Mouse (Mus musculus) ES-E14 (cell line): Measurements from ENCODE around the gene Lonp2. TPM values are rescaled to one million over a fixed set of nuclear protein-coding genes. Genes with fewer than 3 reads are reported as not detected.

ENCODE experiments used
- DNase-seq: peaks from one replicate; pipeline ENCODE4 v3.0.0-alpha.2; 2013; ENCODE audit warnings: low read depth, low spot score
- H3K27ac ChIP-seq: 2 replicates; pipeline ENCODE4 v1.5.1; 2012; ENCODE audit warnings: low read depth, mild to moderate bottlenecking, low read length, moderate library complexity, mixed read lengths; ENCODE audit not compliant: poor library complexity, insufficient read depth, severe bottlenecking
- H3K36me3 ChIP-seq: 2 replicates; pipeline ENCODE4 v1.6.1; 2012; ENCODE audit warnings: mild to moderate bottlenecking, low read length, moderate library complexity, mixed read lengths; ENCODE audit not compliant: control insufficient read depth, poor library complexity, insufficient read depth, severe bottlenecking
- H3K4me1 ChIP-seq, 2 experiments: fragments of 150-350 bp in 1 of 2; sonication (generic) in 1 of 2; 2 replicates each; pipeline ENCODE4 v1.6.1; 2012; ENCODE audit warnings: low read length in 2 of 2, mild to moderate bottlenecking in 1 of 2, mixed read lengths in 1 of 2; ENCODE audit not compliant: control insufficient read depth in 2 of 2, insufficient read depth in 2 of 2, poor library complexity in 1 of 2
- H3K4me3 ChIP-seq, 2 experiments: fragments of 150-350 bp in 1 of 2; sonication (generic) in 1 of 2; 2 replicates each; pipeline ENCODE4 v1.5.1; 2012; ENCODE audit warnings: low read length in 2 of 2, low read depth in 1 of 2, mild to moderate bottlenecking in 1 of 2, mixed read lengths in 1 of 2; ENCODE audit not compliant: insufficient read depth in 1 of 2, poor library complexity in 1 of 2, severe bottlenecking in 1 of 2
- H3K9ac ChIP-seq: 2 replicates; pipeline ENCODE4 v1.6.1; 2012; ENCODE audit warnings: low read depth, mild to moderate bottlenecking, low read length, mixed read lengths; ENCODE audit not compliant: poor library complexity, insufficient read depth, severe bottlenecking
- H3K9me3 ChIP-seq: fragments of 150-350 bp; sonication (generic); 2 replicates; pipeline ENCODE4 v1.6.1; 2012; ENCODE audit warnings: low read depth, mild to moderate bottlenecking, low read length; ENCODE audit not compliant: control insufficient read depth, insufficient read depth
- CHD2 ChIP-seq: IDR thresholded peaks from 2 replicates; pipeline ENCODE4 v1.6.1; 2014; ENCODE audit warnings: mild to moderate bottlenecking, low read depth, low read length, inconsistent platforms
- HCFC1 ChIP-seq: IDR thresholded peaks from 2 replicates; pipeline ENCODE4 v1.6.1; 2012; ENCODE audit warnings: low read length, inconsistent platforms, borderline replicate concordance; ENCODE audit not compliant: insufficient read depth
- MAFK ChIP-seq: IDR thresholded peaks from 2 replicates; pipeline ENCODE4 v1.6.1; 2014; ENCODE audit warnings: mild to moderate bottlenecking, low read depth, low read length, inconsistent platforms; ENCODE audit not compliant: insufficient read depth
- ZC3H11A ChIP-seq: IDR thresholded peaks from 2 replicates; pipeline ENCODE4 v1.6.1; 2012; ENCODE audit warnings: low read depth, mild to moderate bottlenecking, inconsistent platforms, low read length, borderline replicate concordance
- ZNF384 ChIP-seq: IDR thresholded peaks from 2 replicates; pipeline ENCODE4 v1.6.1; 2012; ENCODE audit warnings: low read depth, low read length, inconsistent platforms
- in situ Hi-C, 2 experiments: fragments of 600-800 bp; cut with MboI; formaldehyde crosslinking; loops; one replicate each; pipeline ENCODE4 v1.15.1; 2025; ENCODE audit warnings: low sequenced_read_pairs in 2 of 2, inconsistent platforms in 1 of 2; ENCODE audit not compliant: unreplicated experiment in 2 of 2
- total RNA-seq: library from RNA; depleted of rRNA; stranded (reverse); fragments of 300-350 nt; gene quantifications from 2 replicates; pipeline ENCODE4 v1.2.3, GENCODE M21; 2012

Lonp2 gene
- total RNA-seq, 1 experiment = 39.1 TPM

DNA sequence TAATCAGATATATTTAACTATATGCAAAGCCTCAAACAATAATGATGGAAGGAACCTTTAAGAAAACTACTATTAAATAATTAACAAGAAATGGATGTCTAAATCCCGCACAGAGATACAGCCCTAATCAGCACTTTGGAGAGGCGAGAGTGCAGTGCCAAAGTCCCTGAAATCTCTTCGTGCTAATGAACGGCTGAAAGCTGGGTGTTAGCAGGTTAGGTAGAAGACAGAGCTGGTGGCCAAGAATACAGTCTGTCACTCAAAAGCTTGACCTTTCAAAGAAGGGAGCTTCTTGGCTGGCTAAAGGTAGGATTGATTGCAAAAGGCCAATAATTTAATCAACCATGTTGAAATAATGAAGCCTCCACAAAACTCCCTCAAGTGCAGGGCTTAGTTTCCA lies 110.3 kb downstream of the Lonp2 start:
- no peak for TF ChIP-seq HCFC1
- no peaks in the 10 kb centered on the region for H3K36me3 ChIP-seq
- peaks cover 4 to 10% of the 10 kb centered on the region in 2 experiments; a peak in 3 of 4 replicates for H3K4me1 ChIP-seq
- no peaks in the 10 kb centered on the region for H3K9me3 ChIP-seq
- DNase-seq = no peak
- H3K4me3 ChIP-seq = no peak overlapping the region
- H3K9ac ChIP-seq = no peak overlapping the region
- in situ Hi-C loops = no loop called here
- no peak overlapping the region for H3K27ac ChIP-seq

DNA sequence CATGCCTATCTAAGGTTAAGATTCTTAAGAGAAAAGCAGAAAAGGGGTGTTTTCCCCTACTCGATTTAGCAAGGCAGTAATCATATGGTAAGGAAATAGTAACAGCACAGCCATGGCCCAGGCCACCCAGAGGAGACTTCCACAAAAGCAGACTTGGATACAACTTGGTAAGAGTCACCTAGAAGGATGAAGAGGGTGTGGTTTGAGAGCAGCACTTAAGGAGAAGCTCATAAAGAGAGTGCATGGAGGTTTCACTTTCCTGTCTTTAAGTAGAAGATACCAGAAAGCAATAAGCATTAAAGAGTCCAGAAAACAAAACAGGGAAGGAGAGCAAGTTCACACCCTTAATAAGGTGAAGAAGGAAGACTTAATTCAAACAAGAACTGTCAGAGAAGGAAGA lies 111.1 kb downstream of the Lonp2 start:
- Histone ChIP-seq H3K36me3 (no peaks in the 10 kb centered on the region), H3K4me1 (peaks cover 4 to 10% of the 10 kb centered on the region in 2 experiments; a peak in 3 of 4 replicates), H3K9ac (no peak overlapping the region), H3K27ac (no peak overlapping the region), H3K4me3 (no peak overlapping the region), H3K9me3 (no peaks in the 10 kb centered on the region)
- in situ Hi-C loops = no loop called here
- DNase-seq = no peak
- TF ChIP-seq ZC3H11A (no peak), MAFK (no peak), ZNF384 (no peak), CHD2 (no peak), HCFC1 (no peak)

DNA sequence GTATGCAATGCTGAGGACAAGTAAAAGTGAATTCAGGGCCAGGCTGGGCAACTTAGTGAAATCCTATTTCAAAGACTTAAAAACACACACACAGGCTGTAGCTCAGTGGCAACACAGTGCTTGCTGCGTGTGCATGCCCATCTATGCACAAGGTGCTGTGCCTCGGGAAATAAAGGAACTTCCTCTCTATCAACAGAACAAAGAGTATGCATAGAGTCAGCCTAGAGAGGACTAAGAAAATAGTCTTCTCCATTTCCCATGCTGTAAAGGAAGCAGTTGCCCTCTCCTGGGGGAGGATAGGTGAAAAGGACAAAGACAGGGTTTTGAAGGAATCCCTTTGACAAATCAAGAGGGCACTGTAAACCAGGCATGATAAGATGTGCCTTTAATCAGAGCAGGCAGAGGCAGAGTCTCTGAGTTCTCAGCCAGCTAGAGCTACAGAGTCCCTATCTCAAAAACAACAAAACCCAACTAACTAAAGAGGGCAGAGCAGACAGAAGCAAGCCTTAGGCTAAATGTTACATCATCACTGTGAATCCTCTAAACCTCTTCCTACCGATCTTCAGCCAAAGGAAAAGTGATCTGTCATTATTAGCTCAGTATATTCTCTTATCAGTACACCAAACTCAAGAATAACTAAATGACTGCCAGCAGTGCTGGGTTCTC lies 111.7 kb downstream of the Lonp2 start:
- no peak for TF ChIP-seq HCFC1
- TF ChIP-seq ZNF384 = no peak
- TF ChIP-seq ZC3H11A = no peak
- no peak for TF ChIP-seq CHD2
- TF ChIP-seq MAFK = no peak
- Histone ChIP-seq H3K36me3 (no peaks in the 10 kb centered on the region), H3K4me3 (no peak overlapping the region), H3K9me3 (no peaks in the 10 kb centered on the region), H3K4me1 (peaks cover 4 to 10% of the 10 kb centered on the region in 2 experiments; a peak in 3 of 4 replicates), H3K27ac (no peak overlapping the region; the same call in 1 of the 2 replicates), H3K9ac (no peak overlapping the region)
- no peak for DNase-seq
- in situ Hi-C loops = no loop called here

DNA sequence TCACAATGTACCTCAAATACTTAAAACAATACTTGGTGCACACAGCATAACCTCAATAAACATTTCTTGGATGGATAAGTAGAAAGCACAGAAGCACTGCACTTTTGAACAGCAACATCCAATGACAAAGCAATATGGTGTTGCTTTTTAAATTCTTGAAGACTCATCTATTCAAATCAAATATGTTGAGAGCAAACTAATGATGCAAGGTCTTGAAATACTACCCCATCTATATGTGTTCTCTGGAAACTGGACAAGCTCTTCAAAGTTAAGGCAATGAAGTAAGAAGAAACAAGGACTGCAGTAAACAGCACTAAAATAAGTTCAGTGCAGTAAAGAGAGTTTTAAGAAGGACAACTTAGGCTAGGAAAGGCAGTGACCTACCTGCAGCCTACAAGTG lies 117.1 kb downstream of the Lonp2 start:
- no peaks in the 10 kb centered on the region for H3K36me3 ChIP-seq
- no peak overlapping the region for H3K27ac ChIP-seq
- peaks cover 3 to 4% of the 10 kb centered on the region in 2 experiments; a peak in 3 of 4 replicates for H3K4me1 ChIP-seq
- in situ Hi-C loops = no loop called here
- TF ChIP-seq HCFC1 (no peak), CHD2 (no peak), ZNF384 (no peak), ZC3H11A (no peak), MAFK (no peak)
- no peak for DNase-seq
- no peak overlapping the region for H3K4me3 ChIP-seq
- no peak overlapping the region for H3K9ac ChIP-seq
- no peaks in the 10 kb centered on the region for H3K9me3 ChIP-seq

DNA sequence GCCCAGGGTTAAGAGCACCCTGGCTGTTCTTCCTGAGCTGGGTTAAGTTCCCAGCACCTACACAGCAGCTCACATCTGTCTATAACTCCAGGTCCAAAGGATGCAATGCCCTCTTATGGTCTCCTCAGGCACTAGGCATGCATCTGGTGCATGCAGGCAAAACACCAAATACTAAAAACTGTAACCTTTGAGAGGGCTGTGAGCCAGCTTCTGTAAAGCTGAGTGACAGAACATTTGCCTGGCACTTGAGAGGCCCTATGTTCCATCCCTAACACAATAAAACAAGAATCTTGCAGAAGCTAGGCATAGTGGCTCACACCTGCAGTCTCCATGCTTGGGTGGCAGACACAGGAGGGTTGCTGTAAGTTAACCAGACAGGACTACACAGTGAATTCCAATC lies 117.8 kb downstream of the Lonp2 start:
- H3K4me3 ChIP-seq = no peak overlapping the region
- TF ChIP-seq MAFK = no peak
- TF ChIP-seq ZC3H11A = no peak
- no peak for TF ChIP-seq CHD2
- TF ChIP-seq HCFC1 = no peak
- no peak for TF ChIP-seq ZNF384
- no peaks in the 10 kb centered on the region for H3K9me3 ChIP-seq
- H3K4me1 ChIP-seq = peaks cover 0 to 3% of the 10 kb centered on the region in 2 experiments; a peak in 2 of 4 replicates
- H3K27ac ChIP-seq = no peak overlapping the region
- H3K9ac ChIP-seq = no peak overlapping the region
- DNase-seq = no peak
- in situ Hi-C loops = no loop called here
- H3K36me3 ChIP-seq = no peaks in the 10 kb centered on the region
